23 mouse cellular contexts compared by ENCODE assay signal in the genomic region with DNA sequence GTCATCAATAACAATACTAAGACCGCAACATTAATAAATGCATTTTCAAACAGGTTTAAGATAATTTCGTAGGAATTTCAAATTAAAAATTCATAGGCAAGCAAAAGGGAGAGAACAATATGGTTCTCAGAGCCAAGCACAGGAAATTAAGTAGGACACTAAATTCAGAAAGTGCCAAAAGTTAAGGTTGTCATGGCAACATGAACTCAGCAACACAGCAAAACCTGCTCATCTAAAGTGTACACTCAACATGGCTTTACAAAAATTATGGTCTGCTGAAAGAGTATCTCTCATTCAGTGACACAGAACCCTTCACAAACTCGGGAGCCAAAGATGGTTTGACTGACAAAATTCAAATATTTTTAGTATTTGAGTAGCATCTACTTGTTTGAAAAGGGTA.
DNase-seq lines count a peak whose midpoint lies in the region; ATAC-seq and TF ChIP-seq lines count a peak whose summit lies in the region.
"Had no signal": no experiment of that assay in that cellular context is flagged by ENCODE, and none has a peak within 500 bp of the region (broad histone marks: within the 10 kb centered on the region; RNA-seq: fewer than 3 reads in every experiment).

No protein-coding gene starts in this region.

- no peak for ATAC-seq in hindbrain, postnatal 0 days
- ATAC-seq in hindbrain, embryonic 14.5 days (ENCODE audit: low FRiP score), result no peak
- ATAC-seq: CD4-positive, CD25-positive, alpha-beta regulatory T cell, adult 4 months had no signal

- H3K9me3 ChIP-seq in hindbrain, postnatal 0 days (ENCODE audit: low read length), result no peaks in the 10 kb centered on the region
- H3K9me3 ChIP-seq in hindbrain, embryonic 14.5 days (ENCODE audit: control insufficient read depth, low read length), result no peaks in the 10 kb centered on the region
- H3K9me3 ChIP-seq: embryonic facial prominence, embryonic 15.5 days; forebrain, embryonic 10.5 days; G1E; heart, embryonic 13.5 days; hindbrain, embryonic 12.5 days had no signal

- no peak for TF ChIP-seq CTCF in hindbrain, postnatal 0 days (IDR thresholded peaks at IDR 0.05; ENCODE audit: low read depth)

- peak; percentile 5 for DNase-seq in embryo, embryonic 10 days (ENCODE audit: low spot score)
- no peak for DNase-seq in embryo, embryonic 11 days
- peak; percentile 39 for DNase-seq in hindbrain, postnatal 0 days (ENCODE audit: low spot score)
- no peak for DNase-seq in hindbrain, embryonic 14.5 days (ENCODE audit: low spot score)
- peak; percentile 31 for DNase-seq in layer of hippocampus, adult 9-11 months
- no peak for DNase-seq in layer of hippocampus, postnatal 36 days
- peak; percentile 50 for DNase-seq in telencephalon, adult 2 months (ENCODE audit: low read depth, low spot score)
- DNase-seq: adrenal gland, adult 8-10 months; adrenal gland, postnatal 36 days; B cell, adult 2 months; cerebellum, adult 18-20 months; cerebellum, adult 9-11 months; cerebellum, postnatal 36 days; gastrocnemius, adult 2 months; gastrocnemius, postnatal 25 days; heart, postnatal 4 days had no signal

- H3K4me3 ChIP-seq in hindbrain, postnatal 0 days (ENCODE audit: low read length), result no peak overlapping the region
- no peak overlapping the region for H3K4me3 ChIP-seq in hindbrain, embryonic 14.5 days (replicated peaks; ENCODE audit: low read length)
- H3K4me3 ChIP-seq: embryonic facial prominence, embryonic 15.5 days; erythroblast, embryonic 14.5 days; forebrain, embryonic 10.5 days; gastrocnemius, adult 2 months; heart, embryonic 13.5 days; hindbrain, embryonic 12.5 days had no signal

- no peak overlapping the region for H3K9ac ChIP-seq in hindbrain, postnatal 0 days (replicated peaks; ENCODE audit: low read length)
- H3K9ac ChIP-seq in hindbrain, embryonic 14.5 days, result no peak overlapping the region
- H3K9ac ChIP-seq: embryonic facial prominence, embryonic 15.5 days; heart, embryonic 13.5 days; hindbrain, embryonic 12.5 days had no signal

- no peaks in the 10 kb centered on the region for H3K4me1 ChIP-seq in hindbrain, postnatal 0 days (ENCODE audit: insufficient read depth, low read length)
- H3K4me1 ChIP-seq in hindbrain, embryonic 14.5 days (replicated peaks; ENCODE audit: control insufficient read depth, insufficient read depth, low read length), result peaks cover 3% of the 10 kb centered on the region; the same call in 1 of the 2 replicates
- H3K4me1 ChIP-seq: embryonic facial prominence, embryonic 15.5 days had no signal

- H3K4me2 ChIP-seq in hindbrain, postnatal 0 days (ENCODE audit: low read depth, low read length), result no peak overlapping the region
- H3K4me2 ChIP-seq in hindbrain, embryonic 14.5 days (replicated peaks), result no peak overlapping the region
- H3K4me2 ChIP-seq: embryonic facial prominence, embryonic 15.5 days had no signal

- no peaks in the 10 kb centered on the region for H3K27me3 ChIP-seq in hindbrain, postnatal 0 days (ENCODE audit: insufficient read depth, low read length)
- 0 out of 2 replicates have a peak, but pooled peaks cover 3% of the 10 kb centered on the region for H3K27me3 ChIP-seq in hindbrain, embryonic 14.5 days (ENCODE audit: control insufficient read depth, insufficient read depth, low read length)
- H3K27me3 ChIP-seq: heart, embryonic 13.5 days had no signal

- H3K27ac ChIP-seq in hindbrain, postnatal 0 days, result no peak overlapping the region
- H3K27ac ChIP-seq in hindbrain, embryonic 14.5 days, result no peak overlapping the region
- H3K27ac ChIP-seq: embryonic facial prominence, embryonic 15.5 days; forebrain, embryonic 10.5 days; gastrocnemius, adult 2 months; heart, embryonic 13.5 days; hindbrain, embryonic 12.5 days had no signal

- H3K36me3 ChIP-seq in hindbrain, postnatal 0 days (ENCODE audit: insufficient read depth, low read length), result no peaks in the 10 kb centered on the region
- no peaks in the 10 kb centered on the region for H3K36me3 ChIP-seq in hindbrain, embryonic 14.5 days (replicated peaks; ENCODE audit: control insufficient read depth, insufficient read depth)
- H3K36me3 ChIP-seq: embryonic facial prominence, embryonic 15.5 days; forebrain, embryonic 10.5 days; G1E; heart, embryonic 13.5 days; hindbrain, embryonic 12.5 days had no signal

- 72% methylated on average over 3 of the region's 3 CpGs for WGBS in hindbrain, postnatal 0 days
- 78% methylated on average over 3 of the region's 3 CpGs for WGBS in hindbrain, embryonic 14.5 days

Comparison
In these comparisons a context has a peak if more than half of its experiments do, and no peak if none do; other contexts are left out.
1. DNase-seq: peak in embryo, embryonic 10 days (single experiment), hindbrain, postnatal 0 days (single experiment), layer of hippocampus, adult 9-11 months (single experiment) and telencephalon, adult 2 months (single experiment); none in embryo, embryonic 11 days (single experiment), hindbrain, embryonic 14.5 days (single experiment) and layer of hippocampus, postnatal 36 days (0 of 2).